ENCODE assay signal across 12 mouse cellular contexts in genomic region chr13:113901001-113901545, GRCm38 (mm10).
A peak's percentile ranks its signal among the peaks of the same experiment; 100 is the strongest.
DNase-seq lines count a peak whose midpoint lies in the region; ATAC-seq and TF ChIP-seq lines count a peak whose summit lies in the region.
"Had no signal": no experiment of that assay in that cellular context is flagged by ENCODE, and none has a peak within 500 bp of the region (broad histone marks: within the 10 kb centered on the region; RNA-seq: fewer than 3 reads in every experiment).

No protein-coding gene starts in this region.

- H3K4me2 ChIP-seq in heart, embryonic 11.5 days: peak overlapping the region; percentile 22; the same call in 1 of the 2 replicates
- no peak overlapping the region for H3K4me2 ChIP-seq in kidney, postnatal 0 days (ENCODE audit: low read length)

- no peak for TF ChIP-seq RAD21 in MEL (IDR thresholded peaks at IDR 0.05; ENCODE audit: low read depth, low read length)

- H3K9ac ChIP-seq in heart, embryonic 11.5 days (ENCODE audit: low read depth, low read length): no peak overlapping the region
- H3K9ac ChIP-seq in MEL (ENCODE audit: control insufficient read depth, low read depth, low read length, poor library complexity, severe bottlenecking): no peak overlapping the region
- H3K9ac ChIP-seq in kidney, postnatal 0 days (ENCODE audit: low read depth, low read length): no peak overlapping the region
- H3K9ac ChIP-seq: forebrain, postnatal 0 days; liver, embryonic 14.5 days had no signal

- no peak for TF ChIP-seq POLR2A in MEL (IDR thresholded peaks at IDR 0.05; ENCODE audit: control insufficient read depth in 1 of 2, insufficient read depth in 1 of 2, low read depth in 1 of 2, low read length in 2 of 2, poor library complexity in 1 of 2)

- no peaks in the 10 kb centered on the region for H3K36me3 ChIP-seq in heart, embryonic 11.5 days (ENCODE audit: control insufficient read depth, insufficient read depth, low read length)
- H3K36me3 ChIP-seq in MEL (ENCODE audit: control insufficient read depth in 1 of 2, insufficient read depth in 2 of 2, low read length in 2 of 2): peaks cover 0 to 31% of the 10 kb centered on the region in 2 experiments; a peak in 2 of 4 replicates
- H3K36me3 ChIP-seq in kidney, postnatal 0 days (ENCODE audit: insufficient read depth, low read length): no peaks in the 10 kb centered on the region

- WGBS in heart, embryonic 11.5 days (ENCODE audit: insufficient replicate concordance): 40% methylated on average over 11 of the region's 11 CpGs
- 82% methylated on average over 11 of the region's 11 CpGs for WGBS in kidney, postnatal 0 days

- no peak for TF ChIP-seq CTCF in MEL (IDR thresholded peaks at IDR 0.05 in 2 of 3, conservative IDR thresholded peaks at IDR 0.05 in 1 of 3; ENCODE audit: control insufficient read depth in 1 of 3, insufficient read depth in 1 of 3, low read depth in 2 of 3, low read length in 3 of 3, poor library complexity in 1 of 3, severe bottlenecking in 1 of 3)
- no peak for TF ChIP-seq CTCF in kidney, postnatal 0 days (IDR thresholded peaks at IDR 0.05; ENCODE audit: low read depth)

- no peak for ATAC-seq in heart, embryonic 11.5 days (replicated peaks; ENCODE audit: insufficient number of reproducible peaks, low FRiP score, low TSS enrichment)
- ATAC-seq in kidney, postnatal 0 days (replicated peaks; ENCODE audit: low FRiP score, low read depth): no peak
- no peak for ATAC-seq in erythroid progenitor cell, adult 5-6 weeks (replicated peaks; ENCODE audit: low FRiP score, poor library complexity, severe bottlenecking)
- ATAC-seq: forebrain, postnatal 0 days had no signal

- peaks cover 13% of the 10 kb centered on the region for H3K4me1 ChIP-seq in heart, embryonic 11.5 days (ENCODE audit: control insufficient read depth, insufficient read depth, low read length)
- H3K4me1 ChIP-seq in MEL (ENCODE audit: control insufficient read depth in 1 of 2, insufficient read depth in 2 of 2, low read length in 2 of 2): peaks cover 18 to 22% of the 10 kb centered on the region in 2 experiments
- no peaks in the 10 kb centered on the region for H3K4me1 ChIP-seq in kidney, postnatal 0 days (replicated peaks; ENCODE audit: insufficient read depth, low read length)

- no peaks in the 10 kb centered on the region for H3K79me2 ChIP-seq in MEL (ENCODE audit: control insufficient read depth, insufficient read depth, low read length, poor library complexity)

- intact Hi-C loops in heart, postnatal 25 days (cut with DNase I): no loop called here

- H3K4me3 ChIP-seq in heart, embryonic 11.5 days (ENCODE audit: low read depth, low read length): no peak overlapping the region
- H3K4me3 ChIP-seq in MEL (ENCODE audit: control insufficient read depth in 1 of 2, insufficient read depth in 1 of 2, low read depth in 2 of 2, low read length in 2 of 2): no peak overlapping the region
- H3K4me3 ChIP-seq in kidney, postnatal 0 days (replicated peaks; ENCODE audit: low read depth, low read length): no peak overlapping the region

- no peaks in the 10 kb centered on the region for H3K9me3 ChIP-seq in heart, embryonic 11.5 days (replicated peaks; ENCODE audit: control insufficient read depth, low read length)
- no peaks in the 10 kb centered on the region for H3K9me3 ChIP-seq in MEL (replicated peaks; ENCODE audit: insufficient read depth, low read length)
- H3K9me3 ChIP-seq in kidney, postnatal 0 days (replicated peaks; ENCODE audit: low read length): no peaks in the 10 kb centered on the region

- DNase-seq in heart, postnatal 25 days (ENCODE audit: low spot score): no peak
- no peak for DNase-seq in MEL (ENCODE audit: low read depth, low spot score)
- peak; percentile 85 for DNase-seq in adrenal gland, adult 2 months
- DNase-seq in kidney, postnatal 0 days (ENCODE audit: low spot score): peak; percentile 18
- DNase-seq in retina, embryonic 14.5 days (ENCODE audit: low spot score): no peak
- DNase-seq: cerebellum, adult 11-12 months; forebrain, postnatal 0 days; thymus, postnatal 4 days had no signal

- TF ChIP-seq EP300 in MEL (IDR thresholded peaks at IDR 0.05; ENCODE audit: low read depth in 1 of 2, low read length in 2 of 2): 0 out of 4 replicates have a peak, but pooled peaks of 1 of the 2 experiments have one; percentile 13

- no peaks in the 10 kb centered on the region for H3K27me3 ChIP-seq in heart, embryonic 11.5 days (ENCODE audit: control insufficient read depth, insufficient read depth, low read length)
- no peaks in the 10 kb centered on the region for H3K27me3 ChIP-seq in MEL (ENCODE audit: control insufficient read depth in 1 of 2, insufficient read depth in 2 of 2, low read length in 2 of 2)
- H3K27me3 ChIP-seq in kidney, postnatal 0 days (ENCODE audit: insufficient read depth, low read length): no peaks in the 10 kb centered on the region

- no peak overlapping the region for H3K27ac ChIP-seq in heart, embryonic 11.5 days (ENCODE audit: low read depth, low read length)
- no peak overlapping the region for H3K27ac ChIP-seq in MEL (ENCODE audit: control insufficient read depth, low read depth, low read length)
- H3K27ac ChIP-seq in kidney, postnatal 0 days: no peak overlapping the region
- H3K27ac ChIP-seq: liver, embryonic 14.5 days; stomach, postnatal 0 days had no signal

TF ChIP-seq in MEL, 35 proteins besides CTCF, POLR2A, EP300 and RAD21:
- TF ChIP-seq TCF12 (IDR thresholded peaks at IDR 0.05; ENCODE audit: low read depth, low read length) (no peak), NELFE (IDR thresholded peaks at IDR 0.05; ENCODE audit: low read depth, low read length) (no peak), SIN3A (IDR thresholded peaks at IDR 0.05; ENCODE audit: low read length) (no peak), GATA1 (IDR thresholded peaks at IDR 0.05; ENCODE audit: low read depth, low read length) (0 out of 2 replicates have a peak, but pooled peaks have one; percentile 32)

Comparison
In these comparisons a context has a peak if more than half of its experiments do, and no peak if none do; other contexts are left out.
1. DNase-seq: peak in adrenal gland, adult 2 months (single experiment) and kidney, postnatal 0 days (single experiment); none in heart, postnatal 25 days (single experiment), MEL (single experiment) and retina, embryonic 14.5 days (single experiment).